Mouse (Mus musculus) hematopoietic stem cell, adult 5-6 weeks (primary cell): ENCODE data around the gene Cchcr1. TPM values are rescaled to one million over a fixed set of nuclear protein-coding genes. Genes with fewer than 3 reads are reported as not detected.

Source experiments
- ATAC-seq, 2 experiments: fragments of 125-278 bp in 1 of 2; replicated peaks in 1 of 2; 2 replicates each; pipeline ENCODE4 v1.8.0; 2016 to 2017; ENCODE audit warnings: inconsistent platforms in 2 of 2, mild to moderate bottlenecking in 2 of 2, moderate number of reproducible peaks in 2 of 2, low read depth in 1 of 2, moderate TSS enrichment in 1 of 2; ENCODE audit not compliant: low FRiP score in 2 of 2, poor library complexity in 2 of 2, severe bottlenecking in 2 of 2, insufficient read depth in 1 of 2, low TSS enrichment in 1 of 2
- total RNA-seq: library from RNA; stranded (forward); fragments of 172-1452, 232-1000 nt; gene quantifications from 2 replicates; pipeline ENCODE4 v1.2.3, GENCODE M21; 2017

Cchcr1 gene
- total RNA-seq, 1 experiment from 2014 or later, result 14.5 TPM

DNA sequence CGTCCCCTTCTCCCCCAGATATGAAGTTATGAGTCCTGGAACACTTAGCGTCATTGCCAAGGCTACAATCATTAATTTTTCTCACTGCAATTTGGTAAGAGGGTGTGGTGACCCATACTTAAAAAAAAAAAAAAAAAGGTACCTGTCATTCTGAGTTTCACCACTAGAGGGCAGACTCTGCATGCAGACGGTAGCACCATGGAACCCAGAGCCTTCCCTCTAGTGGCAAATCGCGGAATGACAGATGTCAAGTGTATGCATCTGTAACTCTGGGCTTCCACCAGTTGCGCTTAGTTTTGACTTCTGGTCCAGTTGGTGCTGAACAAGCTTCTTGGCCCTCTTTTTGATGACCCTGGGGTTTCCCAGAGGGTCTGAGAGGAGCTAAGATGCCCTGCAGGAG lies 61.3 kb downstream of the Cchcr1 start:
- ATAC-seq, result peak; percentile 84 to 88

Other genes with a start within 250 kb of the Cchcr1 start
- 0.25 TPM in 1 of 2 replicates, not detected in the other for gene H2-Q1, start 196.7 kb upstream of the Cchcr1 start, total RNA-seq
- gene H2-Q2, start 174.9 kb upstream of the Cchcr1 start, total RNA-seq, result not detected in 2 replicates
- gene H2-Q4, start 137.5 kb upstream of the Cchcr1 start, total RNA-seq, result 110 and 133 TPM in 2 replicates
- 200 and 221 TPM in 2 replicates for gene H2-Q6, start 92.2 kb upstream of the Cchcr1 start, total RNA-seq
- 156 and 169 TPM in 2 replicates for gene H2-Q7, start 77.9 kb upstream of the Cchcr1 start, total RNA-seq
- 0.25 and 2.8 TPM in 2 replicates for gene H2-Q10, start 47.0 kb upstream of the Cchcr1 start, total RNA-seq
- gene Pou5f1, start 11.1 kb upstream of the Cchcr1 start, total RNA-seq, result 0.31 and 0.45 TPM in 2 replicates
- gene Tcf19, start 276 bp upstream of the Cchcr1 start, total RNA-seq, result 8.0 and 13.1 TPM in 2 replicates
- not detected in 2 replicates for gene Psors1c2, start 16.1 kb downstream of the Cchcr1 start, total RNA-seq
- not detected in 2 replicates for gene Cdsn, start 35.0 kb downstream of the Cchcr1 start, total RNA-seq
- not detected in 2 replicates for gene 2300002M23Rik, start 50.4 kb downstream of the Cchcr1 start, total RNA-seq
- not detected in 2 replicates for gene Sfta2, start 84.4 kb downstream of the Cchcr1 start, total RNA-seq
- gene Gm9573, start 109.5 kb downstream of the Cchcr1 start, total RNA-seq, result not detected in 2 replicates
- not detected in 2 replicates for gene Mucl3, start 126.6 kb downstream of the Cchcr1 start, total RNA-seq
- 11.3 and 12.6 TPM in 2 replicates for gene Vars2, start 150.5 kb downstream of the Cchcr1 start, total RNA-seq
- gene Gtf2h4, start 156.6 kb downstream of the Cchcr1 start, total RNA-seq, result 14.1 and 17.3 TPM in 2 replicates
- 0.75 TPM in 1 of 2 replicates, not detected in the other for gene Ddr1, start 187.5 kb downstream of the Cchcr1 start, total RNA-seq